Mouse (Mus musculus) yolk sac, embryonic 10.5 days (tissue): ENCODE data around the gene Patj.

Experiments used
- DNase-seq: peaks from one replicate; pipeline ENCODE4 v3.0.0-alpha.2; 2017; ENCODE audit warnings: low spot score

Gene Patj

GRCm38 (mm10) chr4:98444437-98445139 lies 49.0 kb downstream of the Patj start:
- peak; percentile 22 for DNase-seq

GRCm38 (mm10) chr4:98449564-98450263 lies 54.1 kb downstream of the Patj start:
- no peak for DNase-seq

GRCm38 (mm10) chr4:98450308-98450707 lies 54.7 kb downstream of the Patj start:
- peak; percentile 14 for DNase-seq

GRCm38 (mm10) chr4:98450829-98451228 lies 55.2 kb downstream of the Patj start:
- DNase-seq: no peak

GRCm38 (mm10) chr4:98451259-98451658 lies 55.7 kb downstream of the Patj start:
- DNase-seq: peak; percentile 15

- DNase-seq: no peak
Observed at GRCm38 (mm10) chr4:98452725-98453124, 57.1 kb downstream of the Patj start.

GRCm38 (mm10) chr4:98453231-98453630 lies 57.6 kb downstream of the Patj start:
- DNase-seq: no peak

- DNase-seq: no peak
Observed at GRCm38 (mm10) chr4:98455352-98455751, 59.8 kb downstream of the Patj start.

GRCm38 (mm10) chr4:98455910-98456309 lies 60.3 kb downstream of the Patj start:
- no peak for DNase-seq

- DNase-seq: no peak
Observed at GRCm38 (mm10) chr4:98461804-98462341, 66.3 kb downstream of the Patj start.

GRCm38 (mm10) chr4:98465476-98465875 lies 69.9 kb downstream of the Patj start:
- DNase-seq: no peak

- DNase-seq: no peak
Observed at GRCm38 (mm10) chr4:98465886-98466285, 70.3 kb downstream of the Patj start.

- no peak for DNase-seq
Observed at GRCm38 (mm10) chr4:98471376-98471775, 75.8 kb downstream of the Patj start.

- DNase-seq: no peak
Observed at GRCm38 (mm10) chr4:98473491-98473890, 77.9 kb downstream of the Patj start.

GRCm38 (mm10) chr4:98478005-98478404 lies 82.4 kb downstream of the Patj start:
- no peak for DNase-seq

GRCm38 (mm10) chr4:98486475-98486874 lies 90.9 kb downstream of the Patj start:
- no peak for DNase-seq

- no peak for DNase-seq
Observed at GRCm38 (mm10) chr4:98486901-98487300, 91.3 kb downstream of the Patj start.

- no peak for DNase-seq
Observed at GRCm38 (mm10) chr4:98489386-98489785, 93.8 kb downstream of the Patj start.

GRCm38 (mm10) chr4:98498341-98498740 lies 102.8 kb downstream of the Patj start:
- no peak for DNase-seq

GRCm38 (mm10) chr4:98500182-98500581 lies 104.6 kb downstream of the Patj start:
- DNase-seq: no peak

GRCm38 (mm10) chr4:98500875-98501274 lies 105.3 kb downstream of the Patj start:
- no peak for DNase-seq

- no peak for DNase-seq
Observed at GRCm38 (mm10) chr4:98504743-98505142, 109.2 kb downstream of the Patj start.
